Mouse (Mus musculus): Measurements from ENCODE around the gene Lrrc55. TPM values are rescaled to one million over a fixed set of nuclear protein-coding genes. Genes with fewer than 3 reads are reported as not detected.

Lrrc55 gene
- polyA plus RNA-seq, 1 experiment from 2014 or later = 2.8 TPM

DNA sequence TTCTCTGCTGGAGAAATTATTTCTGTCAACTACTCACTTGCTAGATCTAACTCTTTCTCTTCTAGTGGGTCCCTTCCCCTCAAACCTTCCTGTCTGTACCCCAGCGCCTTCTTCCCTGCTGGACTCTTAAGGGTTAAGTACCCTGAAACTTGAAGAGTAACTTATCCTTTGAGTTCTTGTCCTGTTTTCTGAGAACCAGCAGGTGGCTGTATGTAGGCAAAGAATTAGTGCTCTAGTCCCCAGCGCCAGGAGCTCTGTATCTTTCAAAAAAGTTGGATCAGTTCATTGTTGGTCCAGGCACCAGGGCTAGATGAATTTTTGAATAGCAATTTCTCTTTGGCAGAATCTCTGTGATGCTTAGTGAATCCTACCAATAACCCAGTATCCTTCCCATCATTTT is 58.9 kb downstream of the Lrrc55 start:
- no peak overlapping the region for H3K4me2 ChIP-seq
- H3K4me1 ChIP-seq = no peaks in the 10 kb centered on the region
- no peaks in the 10 kb centered on the region for H3K36me3 ChIP-seq (replicated peaks)
- no peak overlapping the region for H3K27ac ChIP-seq
- WGBS = 26% methylated on average over 2 of the region's 2 CpGs
- H3K4me3 ChIP-seq (replicated peaks) = no peak overlapping the region
- ATAC-seq (ENCODE audit: low FRiP score) = no peak
- H3K9me3 ChIP-seq = no peaks in the 10 kb centered on the region
- H3K9ac ChIP-seq = no peak overlapping the region
- H3K27me3 ChIP-seq = no peaks in the 10 kb centered on the region; the same call in 1 of the 2 replicates

DNA sequence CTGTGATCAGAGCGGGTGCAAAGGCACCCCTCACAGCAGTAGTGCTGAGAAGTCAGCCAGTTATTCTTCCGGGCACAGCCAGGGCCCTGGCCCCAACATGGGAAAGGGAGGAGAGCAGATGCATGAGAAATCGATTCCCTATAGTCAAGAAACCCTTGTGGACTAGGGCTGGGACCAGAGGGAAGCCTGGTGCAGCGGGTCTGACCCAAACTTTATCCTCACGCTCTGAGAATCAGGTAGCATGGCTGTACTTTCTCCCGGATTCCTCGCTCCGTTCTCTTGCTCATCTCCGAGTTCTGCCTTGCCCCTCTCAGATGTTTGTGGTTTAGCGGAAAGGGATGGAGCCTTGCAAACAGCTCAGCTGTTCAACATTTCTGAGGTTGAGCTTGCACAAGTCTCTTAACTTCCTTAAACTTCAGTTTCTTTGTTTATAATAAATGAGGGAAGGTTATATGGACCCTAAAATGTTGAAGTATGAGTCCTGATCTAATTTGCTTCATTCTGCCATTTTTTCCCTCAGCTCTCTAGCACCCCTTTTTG is 59.3 kb downstream of the Lrrc55 start:
- Histone ChIP-seq H3K4me1 (no peaks in the 10 kb centered on the region), H3K4me2 (no peak overlapping the region), H3K9me3 (no peaks in the 10 kb centered on the region), H3K27me3 (no peaks in the 10 kb centered on the region; the same call in 1 of the 2 replicates), H3K9ac (no peak overlapping the region), H3K36me3 (replicated peaks) (no peaks in the 10 kb centered on the region), H3K27ac (no peak overlapping the region), H3K4me3 (replicated peaks) (no peak overlapping the region)
- WGBS = 81% methylated on average over 10 of the region's 10 CpGs
- no peak for ATAC-seq (ENCODE audit: low FRiP score)

GRCm38 (mm10) chr2:85136831-85137520 is 60.0 kb downstream of the Lrrc55 start:
- WGBS = 93% methylated on average over 21 of the region's 21 CpGs
- H3K9me3 ChIP-seq = no peaks in the 10 kb centered on the region
- H3K27me3 ChIP-seq = no peaks in the 10 kb centered on the region; the same call in 1 of the 2 replicates
- no peak overlapping the region for H3K4me2 ChIP-seq
- no peak for ATAC-seq (ENCODE audit: low FRiP score)
- H3K27ac ChIP-seq = no peak overlapping the region
- H3K4me1 ChIP-seq = no peaks in the 10 kb centered on the region
- H3K36me3 ChIP-seq (replicated peaks) = no peaks in the 10 kb centered on the region
- H3K4me3 ChIP-seq (replicated peaks) = no peak overlapping the region; the same call in 1 of the 2 replicates
- H3K9ac ChIP-seq = no peak overlapping the region

GRCm38 (mm10) chr2:85136089-85136488 is 60.9 kb downstream of the Lrrc55 start, which contains the start of gene Aplnr:
Gene Aplnr, plus strand, starts transcription at chr2:85136225.
- H3K4me1 ChIP-seq = 0 out of 2 replicates have a peak, but pooled peaks cover under 1% of the 10 kb centered on the region
- H3K36me3 ChIP-seq (replicated peaks) = no peaks in the 10 kb centered on the region
- no peak within 1 kb of the TSS for H3K9ac ChIP-seq
- H3K27me3 ChIP-seq = no peaks in the 10 kb centered on the region; the same call in 1 of the 2 replicates
- 0 out of 2 replicates have a peak, but pooled peaks have one; percentile 49 for ATAC-seq (ENCODE audit: low FRiP score)
- no peak within 1 kb of the TSS for H3K27ac ChIP-seq
- 4% methylated on average over 4 of the region's 4 CpGs for WGBS
- H3K4me2 ChIP-seq = no peak within 1 kb of the TSS
- H3K4me3 ChIP-seq (replicated peaks) = no peak within 1 kb of the TSS; the same call in 1 of the 2 replicates
- no peaks in the 10 kb centered on the region for H3K9me3 ChIP-seq

DNA sequence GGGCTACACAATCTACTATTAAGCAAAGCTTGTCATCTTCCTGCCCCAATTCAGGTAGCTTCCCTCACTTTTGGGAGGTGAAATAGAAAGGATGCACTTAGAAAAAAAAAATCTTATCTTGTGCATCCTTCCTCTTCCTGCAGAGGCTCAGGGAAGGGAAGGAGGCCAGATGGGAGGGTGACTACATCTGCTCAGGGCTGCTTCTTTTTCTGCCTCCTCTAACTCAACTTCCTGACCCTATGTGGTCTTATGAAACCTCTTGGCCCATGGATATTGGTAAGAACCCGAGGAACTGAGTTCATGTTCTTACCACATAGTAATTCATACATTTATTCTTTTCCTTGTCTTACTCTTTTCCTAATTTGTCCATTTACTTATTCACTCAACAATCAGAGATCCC is 61.9 kb downstream of the Lrrc55 start:
- H3K27ac ChIP-seq = no peak overlapping the region
- no peak overlapping the region for H3K4me2 ChIP-seq
- no peak overlapping the region for H3K9ac ChIP-seq
- WGBS = 67% methylated on average over 1 of the region's 1 CpGs
- peaks cover 6% of the 10 kb centered on the region; the same call in 1 of the 2 replicates for H3K4me1 ChIP-seq
- H3K9me3 ChIP-seq = no peaks in the 10 kb centered on the region
- no peaks in the 10 kb centered on the region for H3K36me3 ChIP-seq (replicated peaks)
- no peak overlapping the region for H3K4me3 ChIP-seq (replicated peaks)
- ATAC-seq (ENCODE audit: low FRiP score) = no peak
- H3K27me3 ChIP-seq = no peaks in the 10 kb centered on the region; the same call in 1 of the 2 replicates

GRCm38 (mm10) chr2:85132204-85132603 is 64.8 kb downstream of the Lrrc55 start:
- WGBS = 68% methylated on average over 2 of the region's 2 CpGs
- H3K4me3 ChIP-seq (replicated peaks) = no peak overlapping the region
- peaks cover 6% of the 10 kb centered on the region; the same call in 1 of the 2 replicates for H3K4me1 ChIP-seq

DNA sequence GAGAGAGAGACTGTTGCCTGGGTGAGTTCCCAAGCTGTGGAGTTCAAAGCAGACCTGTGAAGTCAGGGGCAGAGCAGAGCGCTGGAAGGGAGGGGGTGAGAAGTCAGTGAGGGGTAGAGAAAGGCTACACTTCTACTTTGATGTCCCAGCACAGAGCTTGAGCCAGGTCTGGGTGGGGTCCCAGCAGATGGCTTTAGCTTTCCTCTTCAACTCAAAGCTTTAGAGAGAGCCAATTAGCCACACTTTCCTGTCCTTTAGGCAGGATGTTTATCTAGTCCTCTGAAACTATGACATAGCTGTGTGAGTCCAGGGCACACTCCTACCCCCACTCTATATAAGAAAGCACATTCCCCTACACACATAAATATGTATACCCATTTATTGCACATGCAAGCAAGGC is 65.3 kb downstream of the Lrrc55 start:
- Histone ChIP-seq H3K36me3 (replicated peaks) (no peaks in the 10 kb centered on the region), H3K27me3 (no peaks in the 10 kb centered on the region; the same call in 1 of the 2 replicates), H3K27ac (no peak overlapping the region), H3K4me1 (peaks cover 6% of the 10 kb centered on the region; the same call in 1 of the 2 replicates), H3K9ac (no peak overlapping the region), H3K4me2 (no peak overlapping the region), H3K4me3 (replicated peaks) (no peak overlapping the region), H3K9me3 (no peaks in the 10 kb centered on the region)
- ATAC-seq (ENCODE audit: low FRiP score) = no peak
- WGBS = 14% methylated on average over 1 of the region's 1 CpGs

More at GRCm38 (mm10) chr2:85132204-85132603, 64.8 kb downstream of the Lrrc55 start:
- no peak overlapping the region for H3K4me2 ChIP-seq
- H3K27ac ChIP-seq = no peak overlapping the region
- ATAC-seq (ENCODE audit: low FRiP score) = no peak
- no peaks in the 10 kb centered on the region for H3K36me3 ChIP-seq (replicated peaks)
- no peaks in the 10 kb centered on the region for H3K9me3 ChIP-seq
- no peak overlapping the region for H3K9ac ChIP-seq
- no peaks in the 10 kb centered on the region; the same call in 1 of the 2 replicates for H3K27me3 ChIP-seq

DNA sequence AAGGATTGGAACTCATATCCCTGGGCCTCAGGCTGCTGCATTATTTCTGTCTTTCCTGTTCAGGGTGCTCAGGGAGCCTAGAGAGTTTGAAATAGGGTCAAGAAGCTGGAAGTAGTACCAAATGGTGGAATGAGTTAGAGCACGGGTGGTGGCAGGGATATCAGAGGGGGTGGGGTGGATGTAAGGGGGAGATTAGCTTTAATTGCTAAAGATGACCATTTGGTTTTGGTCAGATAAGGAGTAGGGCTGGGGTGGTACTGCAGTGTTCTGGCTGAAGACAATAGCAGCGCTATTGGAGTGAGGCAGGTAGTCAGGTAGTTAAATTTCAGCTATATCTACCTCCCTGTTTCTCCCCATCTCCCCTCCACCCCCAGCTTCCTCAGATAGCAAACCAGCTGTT is 65.8 kb downstream of the Lrrc55 start:
- peaks cover 6% of the 10 kb centered on the region; the same call in 1 of the 2 replicates for H3K4me1 ChIP-seq
- no peaks in the 10 kb centered on the region for H3K9me3 ChIP-seq
- H3K4me2 ChIP-seq = no peak overlapping the region
- H3K4me3 ChIP-seq (replicated peaks) = no peak overlapping the region
- 35% methylated on average over 2 of the region's 2 CpGs for WGBS
- H3K27me3 ChIP-seq = no peaks in the 10 kb centered on the region
- H3K27ac ChIP-seq = no peak overlapping the region
- no peaks in the 10 kb centered on the region for H3K36me3 ChIP-seq (replicated peaks)
- ATAC-seq (ENCODE audit: low FRiP score) = no peak
- H3K9ac ChIP-seq = no peak overlapping the region

GRCm38 (mm10) chr2:85129496-85129971 is 67.5 kb downstream of the Lrrc55 start:
- no peaks in the 10 kb centered on the region for H3K36me3 ChIP-seq (replicated peaks)
- 51% methylated on average over 6 of the region's 6 CpGs for WGBS
- no peaks in the 10 kb centered on the region for H3K9me3 ChIP-seq
- peaks cover 6% of the 10 kb centered on the region; the same call in 1 of the 2 replicates for H3K4me1 ChIP-seq
- ATAC-seq (ENCODE audit: low FRiP score) = no peak
- H3K27me3 ChIP-seq = no peaks in the 10 kb centered on the region
- no peak overlapping the region for H3K4me2 ChIP-seq
- no peak overlapping the region for H3K9ac ChIP-seq
- no peak overlapping the region for H3K4me3 ChIP-seq (replicated peaks)
- H3K27ac ChIP-seq = no peak overlapping the region

DNA sequence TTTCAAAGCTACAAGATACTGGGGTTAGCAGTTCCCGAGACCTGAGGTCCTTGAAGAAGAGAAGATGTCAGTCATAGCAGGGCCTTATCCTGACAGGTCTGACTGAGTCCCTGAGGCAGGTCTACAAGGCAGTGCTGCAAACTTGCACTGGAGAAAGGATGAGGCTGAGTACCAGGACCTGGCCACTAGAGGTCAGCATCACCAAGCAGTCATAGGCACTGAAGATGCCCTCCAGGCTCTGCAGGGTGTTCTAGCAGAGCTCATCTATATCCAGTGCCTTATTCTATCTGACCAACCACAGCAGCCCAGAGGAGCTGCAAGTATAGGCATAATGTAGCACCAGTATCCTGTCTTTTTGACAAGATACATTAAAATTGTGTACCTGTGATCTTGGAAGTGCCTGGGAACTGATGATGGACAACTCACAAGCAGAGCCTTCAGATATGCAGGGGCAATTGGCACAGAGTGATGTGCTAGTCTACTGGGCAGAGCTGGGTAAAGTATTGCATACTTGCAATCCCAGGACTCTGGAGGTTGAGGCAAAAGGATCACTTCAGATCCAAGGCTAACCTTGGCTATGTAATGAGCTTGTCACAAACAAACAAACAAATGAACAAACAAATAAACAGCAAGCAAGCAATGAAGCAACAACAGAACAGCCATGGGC is 73.0 kb downstream of the Lrrc55 start:
- H3K4me2 ChIP-seq = no peak overlapping the region
- H3K4me1 ChIP-seq = no peaks in the 10 kb centered on the region
- H3K9me3 ChIP-seq = no peaks in the 10 kb centered on the region
- WGBS = 28% methylated on average over 1 of the region's 1 CpGs
- no peak overlapping the region for H3K27ac ChIP-seq
- H3K9ac ChIP-seq = no peak overlapping the region
- no peak overlapping the region for H3K4me3 ChIP-seq (replicated peaks)
- H3K36me3 ChIP-seq (replicated peaks) = no peaks in the 10 kb centered on the region
- peak; percentile 89 for ATAC-seq (ENCODE audit: low FRiP score)
- no peaks in the 10 kb centered on the region for H3K27me3 ChIP-seq

DNA sequence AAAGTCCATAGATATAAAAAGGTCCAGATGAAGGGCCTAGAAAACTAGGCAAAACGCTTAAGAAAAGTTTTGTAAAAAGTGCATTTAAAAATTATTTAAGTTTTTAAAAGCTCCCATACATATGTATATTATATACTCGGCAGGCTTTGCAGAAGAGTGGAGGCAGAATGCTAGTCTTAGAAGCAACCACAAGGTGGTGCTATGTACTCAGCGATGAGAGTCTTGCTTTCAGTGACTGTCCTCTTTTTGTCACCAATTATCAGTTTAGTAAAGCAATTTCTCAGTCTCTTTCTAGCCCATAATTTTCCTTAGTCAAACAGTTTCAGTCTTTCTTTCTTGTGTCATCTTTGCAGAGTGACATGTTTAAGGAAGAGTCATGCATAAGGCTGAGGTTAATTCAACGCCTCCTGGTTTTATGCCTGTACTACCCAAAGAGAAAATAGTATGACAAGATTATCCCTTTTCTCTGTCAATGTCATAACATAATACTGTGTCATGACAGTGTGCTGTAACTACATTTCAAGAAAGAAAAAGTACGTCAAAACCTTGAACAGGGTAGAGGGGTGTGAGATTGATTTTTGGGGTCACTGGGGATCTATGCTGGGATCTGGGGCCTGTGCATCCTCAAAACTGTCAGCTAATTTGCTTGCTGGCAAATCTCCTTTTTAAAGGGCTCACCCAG is 73.7 kb downstream of the Lrrc55 start:
- Histone ChIP-seq H3K36me3 (replicated peaks) (no peaks in the 10 kb centered on the region), H3K4me3 (replicated peaks) (no peak overlapping the region), H3K9ac (no peak overlapping the region), H3K9me3 (no peaks in the 10 kb centered on the region), H3K4me2 (no peak overlapping the region), H3K4me1 (no peaks in the 10 kb centered on the region), H3K27me3 (no peaks in the 10 kb centered on the region), H3K27ac (no peak overlapping the region)
- peak; percentile 75 for ATAC-seq (ENCODE audit: low FRiP score)
- 34% methylated on average over 5 of the region's 5 CpGs for WGBS
